Mouse (Mus musculus) 3T3-L1 (cell line): ENCODE results near the gene Chac2.
"Not testable (repeated sequence)": the region's sequence is repeated elsewhere in the genome, so short reads cannot be mapped to it uniquely, and the experiment has no call there.

ENCODE experiments used
- DNase-seq: peaks from one replicate; pipeline ENCODE4 v3.0.0-alpha.2; 2015; ENCODE audit warnings: low read depth, low spot score

The Chac2 gene

GRCm38 (mm10) chr11:30985877-30986624 is at the start of gene Chac2:
TSS of gene Chac2 (minus strand) at chr11:30986350.
- DNase-seq, result peak; percentile 97

- no peak for DNase-seq
Observed at GRCm38 (mm10) chr11:31034958-31035357, 48.8 kb upstream of the Chac2 start.

DNA sequence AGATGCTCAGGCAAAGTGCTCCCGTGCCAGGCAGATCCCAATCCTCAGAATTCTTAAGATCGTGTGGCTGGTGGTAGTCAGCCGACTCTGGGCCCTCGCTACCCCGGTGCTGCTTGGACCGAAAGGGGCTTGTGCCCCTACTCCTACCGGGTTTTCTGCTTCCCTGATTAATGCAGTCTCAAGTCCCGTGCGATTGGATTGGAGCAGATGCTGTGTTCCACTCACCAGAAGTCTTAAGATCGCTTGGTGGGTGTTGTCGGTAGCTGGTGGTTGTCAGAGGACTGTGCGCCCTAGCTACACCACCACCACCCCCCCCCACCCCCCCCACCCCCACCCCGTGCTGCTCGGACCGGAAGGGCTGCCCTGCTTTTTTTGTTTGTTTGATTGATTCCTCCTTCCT is 31.3 kb upstream of the Chac2 start:
- DNase-seq, result not testable (repeated sequence)

GRCm38 (mm10) chr11:31009668-31010067 is 23.5 kb upstream of the Chac2 start:
- DNase-seq, result not testable (repeated sequence)

- peak; percentile 42 for DNase-seq
Observed at GRCm38 (mm10) chr11:31001169-31001908, 15.2 kb upstream of the Chac2 start.

- DNase-seq, result no peak
Observed at GRCm38 (mm10) chr11:31000028-31000427, 13.9 kb upstream of the Chac2 start.

- no peak for DNase-seq
Observed at GRCm38 (mm10) chr11:30998704-30999103, 12.6 kb upstream of the Chac2 start.

- DNase-seq, result no peak
Observed at GRCm38 (mm10) chr11:30998199-30998598, 12.0 kb upstream of the Chac2 start.

GRCm38 (mm10) chr11:30996670-30997069 is 10.5 kb upstream of the Chac2 start:
- no peak for DNase-seq

DNA sequence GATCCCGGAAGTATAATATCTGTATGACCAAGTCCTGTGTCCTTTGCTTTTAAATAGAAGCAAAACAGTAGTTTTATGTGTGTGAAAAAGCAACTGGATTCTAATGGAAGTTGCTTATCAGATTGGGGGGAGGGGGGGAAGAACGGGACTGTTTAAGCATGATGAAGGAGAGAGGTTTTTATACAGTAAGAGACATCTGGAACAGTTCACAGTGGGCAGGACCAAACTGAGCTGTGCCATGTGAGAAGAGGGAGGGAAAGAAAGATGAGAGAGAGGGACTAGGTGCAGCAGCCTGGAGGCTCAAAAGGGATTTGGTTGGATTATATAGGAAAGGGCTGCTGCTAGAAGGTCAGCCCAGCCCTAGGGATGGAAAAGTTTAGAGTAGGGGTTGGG is 471 bp upstream of the Chac2 start:
- no peak for DNase-seq

GRCm38 (mm10) chr11:30985237-30985636 is 913 bp downstream of the Chac2 start:
- no peak for DNase-seq

DNA sequence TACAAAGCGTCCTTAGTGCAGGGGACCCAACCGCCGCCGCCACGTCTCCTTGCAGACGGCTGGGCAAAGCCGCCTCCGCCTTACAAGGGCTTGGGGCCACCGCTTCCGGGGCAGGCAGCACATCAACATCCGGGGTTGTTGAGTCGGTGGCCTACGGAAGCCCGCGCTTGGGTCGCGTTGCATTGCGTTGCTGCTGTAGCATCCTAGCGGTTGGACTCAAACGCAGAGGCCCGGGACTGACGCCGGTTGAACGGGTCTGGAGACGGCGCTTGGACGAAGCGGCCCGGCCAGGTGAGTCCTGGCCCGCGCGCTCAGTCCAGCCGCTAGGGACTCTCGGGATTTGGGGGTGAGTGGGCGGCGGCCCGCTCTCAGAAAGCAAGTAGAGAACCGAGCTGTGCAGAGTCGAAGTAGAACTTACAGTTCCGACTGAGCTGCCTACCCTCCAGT is 31.8 kb downstream of the Chac2 start, which contains the start of gene Erlec1:
Gene Erlec1 (minus strand): TSS at position 57 of the 447 bp plus-strand sequence.
- DNase-seq, result peak; percentile 86

GRCm38 (mm10) chr11:30953469-30954154 is 32.5 kb downstream of the Chac2 start:
- peak; percentile 51 for DNase-seq

GRCm38 (mm10) chr11:30952829-30953228 is 33.3 kb downstream of the Chac2 start:
- peak; percentile 3 for DNase-seq

GRCm38 (mm10) chr11:30943522-30943921 is 42.6 kb downstream of the Chac2 start:
- DNase-seq, result no peak

DNA sequence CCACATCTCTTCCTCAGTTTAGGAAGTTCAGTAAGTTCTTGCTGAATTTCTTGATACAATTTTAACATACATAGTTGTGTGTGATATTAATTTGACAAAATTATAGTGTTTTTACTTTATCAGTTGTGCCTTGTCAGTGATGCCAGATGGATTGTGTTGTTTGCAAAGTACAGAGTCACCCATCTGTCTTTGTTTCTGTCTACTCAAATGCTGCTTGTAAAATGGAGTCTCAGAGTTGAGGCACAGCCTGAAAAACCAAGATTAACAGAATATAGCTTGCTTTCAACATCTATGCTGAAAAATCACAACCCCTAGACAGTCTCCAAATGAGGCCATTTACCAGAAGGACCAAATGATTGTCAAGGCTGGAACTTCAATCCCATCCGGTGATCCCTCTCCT is 57.7 kb downstream of the Chac2 start:
- no peak for DNase-seq

GRCm38 (mm10) chr11:30928079-30928478 is 58.1 kb downstream of the Chac2 start:
- no peak for DNase-seq
